Mouse (Mus musculus) kidney, adult 2 months (tissue): ENCODE measurements around the gene Bdh2. TPM values are rescaled to one million over a fixed set of nuclear protein-coding genes. Genes with fewer than 3 reads are reported as not detected.

Experiments
- DNase-seq: peaks from one replicate; pipeline ENCODE4 v3.0.0; 2021
- H3K27ac ChIP-seq: fragments of 200-500 bp; 2 replicates; pipeline ENCODE4 v1.5.1; 2012; ENCODE audit warnings: low read depth, low read length, control low read depth, inconsistent platforms; ENCODE audit not compliant: insufficient read depth
- H3K27me3 ChIP-seq: fragments of 200-500 bp; replicated peaks from 2 replicates; pipeline ENCODE4 v1.6.1; 2012; ENCODE audit warnings: mild to moderate bottlenecking, moderate library complexity, low read length, inconsistent platforms; ENCODE audit not compliant: control insufficient read depth, insufficient read depth
- H3K36me3 ChIP-seq: fragments of 200-500 bp; 2 replicates; pipeline ENCODE4 v1.6.1; 2012; ENCODE audit warnings: mild to moderate bottlenecking, moderate library complexity, low read length, inconsistent platforms; ENCODE audit not compliant: control insufficient read depth, insufficient read depth
- H3K4me1 ChIP-seq: fragments of 200-500 bp; 2 replicates; pipeline ENCODE4 v1.6.1; 2011; ENCODE audit warnings: low read length; ENCODE audit not compliant: control insufficient read depth, insufficient read depth
- H3K4me3 ChIP-seq: fragments of 200-500 bp; 2 replicates; pipeline ENCODE4 v1.5.1; 2011; ENCODE audit warnings: mild to moderate bottlenecking, low read depth, low read length, control low read depth; ENCODE audit not compliant: insufficient read depth
- CTCF ChIP-seq: fragments of 200-500 bp; conservative IDR thresholded peaks from 2 replicates; pipeline ENCODE4 v1.5.1; 2011; ENCODE audit warnings: low read depth, mild to moderate bottlenecking, control low read depth, low read length, moderate library complexity, mixed read lengths; ENCODE audit not compliant: insufficient read depth, insufficient read length
- POLR2A ChIP-seq: fragments of 200-500 bp; IDR thresholded peaks from one replicate; pipeline ENCODE4 v1.6.1; 2011; ENCODE audit warnings: low read depth, low read length, control low read depth
- WGBS: fragments of 180-500 bp; shearing (Covaris S2); methylation state at CpG from one replicate; pipeline ENCODE4 v1.1.7; 2018; 5-methylcytosine and 5-hydroxymethylcytosine counted together
- polyA plus RNA-seq: library from polyadenylated mRNA; depleted of rRNA; stranded (reverse); fragments of >200 nt; gene quantifications from 2 replicates; pipeline ENCODE4 v1.2.3, GENCODE M21; 2012; rRNA removed

Gene Bdh2
- 247 and 284 TPM in 2 replicates for polyA plus RNA-seq

- Histone ChIP-seq H3K27ac (peak within 1 kb of the TSS; percentile 90), H3K4me1 (no peaks in the 10 kb centered on the region; the same call in 1 of the 2 replicates), H3K36me3 (no peaks in the 10 kb centered on the region), H3K4me3 (peak within 1 kb of the TSS; percentile 60), H3K27me3 (no peaks in the 10 kb centered on the region)
- WGBS: 18% methylated on average over 14 of the region's 14 CpGs
- peak; percentile 97 for TF ChIP-seq CTCF
- TF ChIP-seq POLR2A: no peak
- peak; percentile 94 for DNase-seq
These were observed at the start of gene Bdh2 for GRCm38 (mm10) chr3:135280669-135281415. Gene Bdh2 (plus strand): TSS chr3:135281221.

GRCm38 (mm10) chr3:135232058-135232457 is 49.0 kb upstream of the Bdh2 start:
- no peaks in the 10 kb centered on the region for H3K36me3 ChIP-seq
- H3K4me3 ChIP-seq: no peak overlapping the region
- H3K27ac ChIP-seq: no peak overlapping the region
- TF ChIP-seq CTCF (no peak), POLR2A (no peak)
- no peaks in the 10 kb centered on the region for H3K27me3 ChIP-seq
- no peaks in the 10 kb centered on the region for H3K4me1 ChIP-seq
- 80% methylated on average over 3 of the region's 3 CpGs for WGBS
- DNase-seq: no peak

DNA sequence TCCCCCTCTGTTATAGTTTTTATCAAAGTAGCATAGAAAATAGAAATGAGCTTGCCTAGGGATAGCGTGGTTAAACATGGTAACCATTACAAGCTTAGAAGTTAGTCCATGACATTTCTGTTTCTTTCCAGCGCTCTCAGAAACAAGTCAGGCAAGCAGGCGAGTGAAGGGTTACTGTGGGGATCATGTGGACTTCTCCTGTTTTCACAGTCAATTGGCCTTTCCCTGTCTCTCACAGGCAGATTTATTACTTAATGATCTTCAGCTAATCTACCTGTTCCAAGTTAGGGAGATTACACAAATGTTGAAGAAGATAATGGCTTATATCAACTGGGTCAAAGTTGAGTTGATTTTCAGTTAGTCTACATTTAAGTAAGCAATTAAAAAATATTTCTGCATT is 48.6 kb upstream of the Bdh2 start:
- DNase-seq: no peak
- Histone ChIP-seq H3K27me3 (no peaks in the 10 kb centered on the region), H3K4me1 (no peaks in the 10 kb centered on the region), H3K4me3 (no peak overlapping the region), H3K27ac (no peak overlapping the region), H3K36me3 (no peaks in the 10 kb centered on the region)
- WGBS: 98% methylated on average over 3 of the region's 3 CpGs
- TF ChIP-seq POLR2A: no peak
- no peak for TF ChIP-seq CTCF

GRCm38 (mm10) chr3:135245733-135246132 is 35.3 kb upstream of the Bdh2 start:
- no peak overlapping the region for H3K4me3 ChIP-seq
- H3K27me3 ChIP-seq: no peaks in the 10 kb centered on the region
- no peak for DNase-seq
- no peaks in the 10 kb centered on the region for H3K4me1 ChIP-seq
- H3K36me3 ChIP-seq: no peaks in the 10 kb centered on the region
- no peak overlapping the region for H3K27ac ChIP-seq
- TF ChIP-seq CTCF: 0 out of 2 replicates have a peak, but pooled peaks have one; percentile 15
- TF ChIP-seq POLR2A: no peak

DNA sequence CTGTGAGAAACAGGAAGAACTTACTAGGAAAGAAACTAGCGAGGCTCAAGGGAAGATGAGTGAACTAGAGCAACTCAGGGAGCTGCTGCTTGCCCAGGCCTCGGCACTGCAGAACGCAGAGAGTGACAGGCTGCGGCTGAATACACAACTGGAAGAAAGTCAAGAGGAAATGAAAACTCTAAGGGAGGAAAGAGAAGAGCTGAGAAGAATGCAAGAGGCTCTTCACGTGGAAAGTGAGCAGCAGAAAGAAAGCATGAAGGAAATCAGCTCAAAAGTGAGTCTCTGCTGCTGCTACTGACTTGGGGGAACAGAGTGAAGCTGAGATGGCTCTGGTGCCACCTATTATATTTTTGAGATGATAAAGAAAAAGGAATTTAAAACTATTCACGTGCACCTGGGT is 34.2 kb upstream of the Bdh2 start:
- no peak overlapping the region for H3K27ac ChIP-seq
- H3K27me3 ChIP-seq: no peaks in the 10 kb centered on the region
- no peaks in the 10 kb centered on the region for H3K36me3 ChIP-seq
- H3K4me3 ChIP-seq: no peak overlapping the region
- no peak for DNase-seq
- TF ChIP-seq CTCF: no peak
- TF ChIP-seq POLR2A: no peak
- H3K4me1 ChIP-seq: no peaks in the 10 kb centered on the region
- WGBS: 83% methylated on average over 6 of the region's 6 CpGs

GRCm38 (mm10) chr3:135249104-135249503 is 31.9 kb upstream of the Bdh2 start:
- H3K4me1 ChIP-seq: no peaks in the 10 kb centered on the region
- DNase-seq: no peak
- H3K4me3 ChIP-seq: no peak overlapping the region
- H3K27me3 ChIP-seq: no peaks in the 10 kb centered on the region
- 79% methylated on average over 6 of the region's 6 CpGs for WGBS
- H3K27ac ChIP-seq: no peak overlapping the region
- no peaks in the 10 kb centered on the region for H3K36me3 ChIP-seq
- TF ChIP-seq POLR2A (no peak), CTCF (no peak)

DNA sequence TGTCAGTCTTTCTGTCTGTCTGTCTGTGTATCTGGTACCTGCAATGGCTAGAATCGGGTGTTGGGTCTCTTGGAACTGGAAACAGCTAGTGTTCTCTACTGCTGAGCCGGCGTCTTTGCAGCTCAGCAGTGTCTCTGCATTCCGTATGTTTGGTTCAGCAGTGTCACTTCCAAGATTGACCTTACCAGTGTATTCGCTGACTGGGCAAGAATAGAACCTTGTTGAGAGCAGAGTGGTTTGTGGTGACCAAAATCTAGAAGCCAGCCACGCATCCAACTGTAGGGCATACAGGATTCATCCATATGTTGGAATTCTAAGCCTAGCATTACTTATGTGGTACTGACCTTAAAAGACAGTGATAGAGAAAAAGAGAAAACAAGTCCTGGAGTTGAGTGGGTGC is 29.2 kb upstream of the Bdh2 start:
- WGBS: 88% methylated on average over 6 of the region's 6 CpGs
- TF ChIP-seq POLR2A (no peak), CTCF (no peak)
- Histone ChIP-seq H3K4me1 (peaks cover 5% of the 10 kb centered on the region; the same call in 1 of the 2 replicates), H3K4me3 (no peak overlapping the region), H3K27me3 (no peaks in the 10 kb centered on the region), H3K27ac (no peak overlapping the region), H3K36me3 (no peaks in the 10 kb centered on the region)
- no peak for DNase-seq
